Mouse (Mus musculus): Measurements from ENCODE around the gene Mrpl2. TPM values are rescaled to one million over a fixed set of nuclear protein-coding genes. Genes with fewer than 3 reads are reported as not detected.

Gene Mrpl2
- polyA plus RNA-seq, 1 experiment, result 50.2 TPM

DNA sequence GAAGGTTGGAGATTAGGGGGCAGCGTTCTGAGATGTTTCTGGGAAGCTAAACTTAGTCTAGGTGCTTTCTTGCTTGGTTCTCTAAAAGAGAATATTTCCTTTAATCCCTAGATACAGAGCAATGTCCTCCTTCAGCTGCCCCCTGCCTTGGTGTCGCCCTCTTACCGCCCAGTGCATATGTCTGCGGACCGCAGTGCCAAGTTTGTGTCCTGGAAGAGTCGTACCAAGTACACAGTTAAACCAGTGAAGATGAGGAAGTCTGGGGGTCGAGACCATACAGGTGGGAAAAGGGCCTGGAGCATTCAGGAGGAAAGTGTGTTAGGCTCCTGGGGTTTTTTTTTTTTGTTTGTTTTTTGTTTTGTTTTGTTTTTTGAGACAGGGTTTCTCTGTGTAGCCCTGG, 1.2 kb downstream of the Mrpl2 start:
- TF ChIP-seq POLR2A (IDR thresholded peaks at IDR 0.05; ENCODE audit: borderline replicate concordance, control insufficient read depth, low read depth, low read length) (no peak), CTCF (IDR thresholded peaks at IDR 0.05; ENCODE audit: control insufficient read depth, insufficient read depth, low read length) (no peak)
- H3K4me1 ChIP-seq (ENCODE audit: control insufficient read depth, insufficient read depth, low read length), result peaks cover 3% of the 10 kb centered on the region; the same call in 1 of the 2 replicates
- WGBS, result 83% methylated on average over 7 of the region's 7 CpGs

DNA sequence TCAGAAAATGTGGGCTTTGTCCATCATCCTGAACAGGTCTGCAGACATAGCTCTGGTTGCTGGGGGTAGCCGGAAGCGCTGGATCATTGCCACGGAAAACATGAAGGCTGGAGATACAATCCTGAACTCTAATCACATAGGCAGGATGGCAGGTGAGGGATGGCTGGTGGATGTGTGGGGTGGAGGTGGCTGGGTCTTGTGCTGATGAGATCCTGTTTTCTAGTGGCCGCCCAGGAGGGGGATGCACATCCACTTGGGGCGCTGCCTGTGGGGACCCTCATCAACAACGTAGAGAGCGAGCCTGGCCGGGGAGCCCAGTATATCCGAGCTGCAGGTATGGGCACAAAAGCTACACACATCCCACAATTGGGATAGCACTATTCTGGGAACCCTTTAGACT, 2.4 kb downstream of the Mrpl2 start:
- TF ChIP-seq POLR2A (IDR thresholded peaks at IDR 0.05; ENCODE audit: borderline replicate concordance, control insufficient read depth, low read depth, low read length), result no peak
- no peak for TF ChIP-seq CTCF (IDR thresholded peaks at IDR 0.05; ENCODE audit: control insufficient read depth, insufficient read depth, low read length)
- 93% methylated on average over 9 of the region's 9 CpGs for whole genome bisulfite sequencing
- no peak overlapping the region for H3K4me3 ChIP-seq (replicated peaks; ENCODE audit: control insufficient read depth, low read depth, low read length)
- peaks cover 3% of the 10 kb centered on the region; the same call in 1 of the 2 replicates for H3K4me1 ChIP-seq (ENCODE audit: control insufficient read depth, insufficient read depth, low read length)
- no peak overlapping the region for H3K27ac ChIP-seq (ENCODE audit: control insufficient read depth, insufficient read depth, low read depth, low read length, poor library complexity)

More for the DNA sequence above, 1.2 kb downstream of the Mrpl2 start:
- no peak overlapping the region for H3K4me3 ChIP-seq (replicated peaks; ENCODE audit: control insufficient read depth, low read depth, low read length)
- H3K27ac ChIP-seq (ENCODE audit: control insufficient read depth, insufficient read depth, low read depth, low read length, poor library complexity), result no peak overlapping the region

DNA sequence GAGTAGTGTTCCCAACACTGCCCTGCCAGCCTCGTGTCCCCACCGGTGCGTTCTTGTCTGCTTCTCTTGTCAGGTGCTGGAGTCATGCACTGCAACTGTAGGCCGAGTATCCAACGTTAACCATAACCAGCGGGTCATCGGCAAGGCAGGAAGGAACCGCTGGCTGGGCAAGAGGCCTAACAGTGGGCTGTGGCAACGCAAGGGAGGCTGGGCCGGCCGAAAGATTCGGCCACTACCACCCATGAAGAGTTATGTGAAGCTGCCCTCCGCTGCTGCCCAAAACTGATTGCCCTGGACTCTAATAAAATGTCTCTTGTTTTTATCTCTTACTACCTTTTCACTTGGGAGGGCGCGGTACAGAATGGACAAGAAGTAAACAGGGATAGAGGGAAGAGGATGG, 3.8 kb downstream of the Mrpl2 start:
- Histone ChIP-seq H3K4me1 (ENCODE audit: control insufficient read depth, insufficient read depth, low read length) (peaks cover 3% of the 10 kb centered on the region; the same call in 1 of the 2 replicates), H3K27ac (ENCODE audit: control insufficient read depth, insufficient read depth, low read depth, low read length, poor library complexity) (peak overlapping the region; percentile 75), H3K4me3 (replicated peaks; ENCODE audit: control insufficient read depth, low read depth, low read length) (peak overlapping the region; percentile 73)
- TF ChIP-seq POLR2A (IDR thresholded peaks at IDR 0.05; ENCODE audit: borderline replicate concordance, control insufficient read depth, low read depth, low read length), result no peak
- TF ChIP-seq CTCF (IDR thresholded peaks at IDR 0.05; ENCODE audit: control insufficient read depth, insufficient read depth, low read length), result no peak
- WGBS, result 32% methylated on average over 15 of the region's 15 CpGs

DNA sequence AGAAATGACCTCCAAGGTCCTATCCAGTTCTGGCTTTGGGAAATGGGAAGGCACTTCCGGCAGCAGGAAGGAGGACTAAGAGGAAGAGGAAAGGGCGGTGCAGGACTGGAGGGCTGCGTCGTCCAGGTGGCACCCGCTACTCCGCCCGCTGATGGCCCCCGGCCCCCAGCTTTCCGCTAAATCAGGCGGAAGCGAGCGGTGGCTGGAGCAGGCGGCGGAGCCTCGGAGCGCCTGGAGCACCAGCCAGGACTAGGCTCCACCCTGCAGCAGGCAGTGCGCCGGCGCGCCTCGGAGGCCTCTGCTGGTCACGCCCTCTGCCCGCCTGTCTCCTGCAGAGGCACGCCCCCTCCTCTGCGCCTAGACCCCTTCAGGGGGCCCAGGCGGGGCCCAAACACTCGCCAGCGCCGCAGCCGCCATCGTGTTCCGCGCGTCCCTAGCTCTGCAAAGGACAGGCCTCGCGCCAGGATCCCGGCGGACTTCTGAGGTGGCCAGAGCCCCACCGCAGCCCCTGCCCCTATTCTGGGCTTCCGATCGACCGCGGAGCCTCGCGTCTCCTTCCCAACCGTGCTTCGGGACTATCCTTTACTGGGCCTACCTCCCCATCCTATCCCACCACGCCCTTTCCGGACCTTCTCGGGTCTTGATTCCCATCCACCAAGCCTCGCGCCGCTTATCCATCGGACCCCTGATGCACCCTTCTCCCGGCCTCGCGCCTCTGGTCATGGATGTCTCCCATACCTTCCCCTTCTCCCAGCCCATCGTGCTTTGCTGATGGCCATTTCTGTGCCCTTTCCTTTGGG, 4.4 kb downstream of the Mrpl2 start, which contains the start of gene Cul7:
Gene Cul7 (plus strand): TSS at position 106 of the 800 bp plus-strand sequence.
- H3K4me1 ChIP-seq (ENCODE audit: control insufficient read depth, insufficient read depth, low read length), result peaks cover 3% of the 10 kb centered on the region; the same call in 1 of the 2 replicates
- H3K4me3 ChIP-seq (replicated peaks; ENCODE audit: control insufficient read depth, low read depth, low read length), result peak within 1 kb of the TSS; percentile 73
- TF ChIP-seq POLR2A (IDR thresholded peaks at IDR 0.05; ENCODE audit: borderline replicate concordance, control insufficient read depth, low read depth, low read length), result peak; percentile 64; the same call in 1 of the 2 replicates
- no peak for TF ChIP-seq CTCF (IDR thresholded peaks at IDR 0.05; ENCODE audit: control insufficient read depth, insufficient read depth, low read length)
- peak within 1 kb of the TSS; percentile 75 for H3K27ac ChIP-seq (ENCODE audit: control insufficient read depth, insufficient read depth, low read depth, low read length, poor library complexity)
- under 1% methylated on average over 58 of the region's 58 CpGs for WGBS

DNA sequence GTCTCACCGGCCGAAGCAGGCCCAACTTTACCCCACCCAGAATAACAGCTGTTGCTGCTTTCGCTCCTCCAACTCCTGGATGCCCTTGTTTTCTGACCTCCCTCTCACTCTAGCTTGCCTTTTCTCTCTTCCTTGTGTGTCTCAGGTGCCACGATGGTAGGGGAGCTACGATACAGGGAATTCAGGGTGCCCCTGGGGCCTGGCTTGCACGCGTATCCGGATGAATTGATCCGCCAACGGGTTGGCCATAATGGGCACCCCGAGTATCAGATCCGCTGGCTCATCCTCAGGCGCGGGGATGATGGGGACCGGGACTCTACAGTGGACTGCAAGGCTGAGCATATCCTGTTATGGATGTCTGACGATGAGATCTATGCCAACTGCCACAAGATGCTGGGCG, 5.3 kb downstream of the Mrpl2 start:
- Histone ChIP-seq H3K4me3 (replicated peaks; ENCODE audit: control insufficient read depth, low read depth, low read length) (no peak overlapping the region), H3K27ac (ENCODE audit: control insufficient read depth, insufficient read depth, low read depth, low read length, poor library complexity) (no peak overlapping the region), H3K4me1 (ENCODE audit: control insufficient read depth, insufficient read depth, low read length) (peaks cover 3% of the 10 kb centered on the region; the same call in 1 of the 2 replicates)
- TF ChIP-seq CTCF (IDR thresholded peaks at IDR 0.05; ENCODE audit: control insufficient read depth, insufficient read depth, low read length) (no peak), POLR2A (IDR thresholded peaks at IDR 0.05; ENCODE audit: borderline replicate concordance, control insufficient read depth, low read depth, low read length) (no peak)
- 72% methylated on average over 17 of the region's 17 CpGs for WGBS

DNA sequence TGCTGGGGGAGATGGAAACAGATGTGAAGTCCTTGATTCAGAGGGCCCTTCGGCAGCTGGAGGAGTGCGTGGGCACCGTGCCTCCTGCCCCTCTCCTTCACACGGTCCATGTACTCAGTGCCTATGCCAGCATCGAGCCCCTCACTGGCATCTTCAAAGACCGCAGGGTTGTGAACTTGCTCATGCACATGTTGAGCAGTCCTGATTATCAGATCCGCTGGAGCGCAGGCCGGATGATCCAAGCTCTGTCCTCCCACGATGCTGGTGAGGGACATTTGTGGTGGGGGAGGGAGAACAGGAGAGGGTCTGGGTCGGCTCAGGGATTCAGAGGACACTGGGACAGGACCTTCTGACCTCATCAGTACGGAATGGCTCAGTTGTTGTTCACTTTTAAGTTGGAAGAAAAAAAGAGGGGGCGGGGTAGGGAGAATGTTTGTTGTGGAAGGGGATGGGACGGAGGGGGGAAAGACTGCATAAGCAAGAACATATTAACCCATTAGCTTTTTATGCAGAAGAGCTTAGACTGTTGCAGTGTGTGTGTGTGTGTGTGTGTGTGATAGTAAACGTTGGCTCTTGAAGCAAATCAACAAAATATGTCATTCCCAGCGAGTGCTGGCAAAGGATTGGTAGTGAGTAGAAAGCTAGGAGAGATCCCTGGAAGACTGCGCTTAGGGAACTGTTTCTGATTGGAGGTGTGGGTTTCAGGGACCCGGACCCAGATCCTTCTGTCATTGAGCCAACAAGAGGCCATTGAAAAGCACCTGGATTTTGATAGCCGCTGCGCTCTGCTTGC, 5.9 kb downstream of the Mrpl2 start:
- Histone ChIP-seq H3K4me1 (ENCODE audit: control insufficient read depth, insufficient read depth, low read length) (peaks cover 3% of the 10 kb centered on the region; the same call in 1 of the 2 replicates), H3K27ac (ENCODE audit: control insufficient read depth, insufficient read depth, low read depth, low read length, poor library complexity) (no peak overlapping the region), H3K4me3 (replicated peaks; ENCODE audit: control insufficient read depth, low read depth, low read length) (no peak overlapping the region)
- TF ChIP-seq CTCF (IDR thresholded peaks at IDR 0.05; ENCODE audit: control insufficient read depth, insufficient read depth, low read length) (no peak), POLR2A (IDR thresholded peaks at IDR 0.05; ENCODE audit: borderline replicate concordance, control insufficient read depth, low read depth, low read length) (no peak)
- WGBS, result 85% methylated on average over 20 of the region's 20 CpGs

DNA sequence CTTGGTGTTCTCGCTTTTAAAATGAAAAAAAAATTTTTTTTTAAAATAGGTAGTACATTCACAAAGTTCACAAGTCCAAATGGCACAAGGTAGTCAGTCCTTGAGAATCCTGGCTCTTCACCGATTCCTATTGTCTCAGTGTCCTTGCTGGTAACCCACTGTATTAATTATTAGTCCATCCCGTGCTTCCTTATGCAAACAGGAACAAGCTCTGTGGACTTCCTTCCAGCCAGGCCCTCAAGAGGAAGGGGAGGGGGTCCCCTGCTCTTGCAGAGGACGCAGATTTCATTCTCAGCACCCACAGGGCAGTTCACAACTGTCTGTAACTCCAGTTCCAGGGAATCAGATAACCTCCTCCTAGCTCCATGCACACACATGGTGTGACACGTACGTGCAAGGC, 10.0 kb downstream of the Mrpl2 start:
- 67% methylated on average over 6 of the region's 6 CpGs for WGBS
- Histone ChIP-seq H3K4me1 (ENCODE audit: control insufficient read depth, insufficient read depth, low read length) (no peaks in the 10 kb centered on the region), H3K4me3 (replicated peaks; ENCODE audit: control insufficient read depth, low read depth, low read length) (no peak overlapping the region), H3K27ac (ENCODE audit: control insufficient read depth, insufficient read depth, low read depth, low read length, poor library complexity) (no peak overlapping the region)
- no peak for TF ChIP-seq CTCF (IDR thresholded peaks at IDR 0.05; ENCODE audit: control insufficient read depth, insufficient read depth, low read length)
- TF ChIP-seq POLR2A (IDR thresholded peaks at IDR 0.05; ENCODE audit: borderline replicate concordance, control insufficient read depth, low read depth, low read length), result no peak

DNA sequence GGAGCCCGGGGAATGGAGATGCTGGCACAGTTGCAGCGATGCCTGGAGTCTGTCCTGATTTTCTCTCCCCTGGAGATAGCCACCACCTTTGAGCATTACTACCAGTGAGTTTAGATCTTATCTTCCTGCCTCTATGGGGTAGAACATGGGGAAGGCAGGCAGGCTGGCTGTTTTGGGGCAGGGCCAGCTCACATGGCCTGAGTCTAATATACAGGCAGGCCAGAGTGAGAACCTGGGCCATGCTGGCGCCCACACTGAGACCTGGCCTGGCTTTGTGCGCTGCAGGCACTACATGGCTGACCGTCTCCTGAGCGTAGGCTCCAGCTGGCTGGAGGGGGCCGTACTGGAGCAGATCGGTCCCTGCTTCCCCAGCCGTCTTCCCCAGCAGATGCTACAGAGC, 15.3 kb downstream of the Mrpl2 start:
- H3K4me3 ChIP-seq (replicated peaks; ENCODE audit: control insufficient read depth, low read depth, low read length), result no peak overlapping the region
- H3K4me1 ChIP-seq (ENCODE audit: control insufficient read depth, insufficient read depth, low read length), result no peaks in the 10 kb centered on the region
- TF ChIP-seq CTCF (IDR thresholded peaks at IDR 0.05; ENCODE audit: control insufficient read depth, insufficient read depth, low read length) (no peak), POLR2A (IDR thresholded peaks at IDR 0.05; ENCODE audit: borderline replicate concordance, control insufficient read depth, low read depth, low read length) (no peak)
- 95% methylated on average over 9 of the region's 9 CpGs for WGBS
- H3K27ac ChIP-seq (ENCODE audit: control insufficient read depth, insufficient read depth, low read depth, low read length, poor library complexity), result no peak overlapping the region
